Mouse (Mus musculus) ES-E14 (cell line): Measurements from ENCODE around the gene Mylk4.

Experiments
- CHD2 ChIP-seq: IDR thresholded peaks from 2 replicates; pipeline ENCODE4 v1.6.1; 2014; ENCODE audit warnings: mild to moderate bottlenecking, low read depth, low read length, inconsistent platforms
- HCFC1 ChIP-seq: IDR thresholded peaks from 2 replicates; pipeline ENCODE4 v1.6.1; 2012; ENCODE audit warnings: low read length, inconsistent platforms, borderline replicate concordance; ENCODE audit not compliant: insufficient read depth
- MAFK ChIP-seq: IDR thresholded peaks from 2 replicates; pipeline ENCODE4 v1.6.1; 2014; ENCODE audit warnings: mild to moderate bottlenecking, low read depth, low read length, inconsistent platforms; ENCODE audit not compliant: insufficient read depth
- ZNF384 ChIP-seq: IDR thresholded peaks from 2 replicates; pipeline ENCODE4 v1.6.1; 2012; ENCODE audit warnings: low read depth, low read length, inconsistent platforms

- TF ChIP-seq HCFC1, result no peak
- TF ChIP-seq ZNF384, result no peak
- TF ChIP-seq CHD2, result no peak
- no peak for TF ChIP-seq MAFK
Measured at GRCm38 (mm10) chr13:32797085-32797484, 13.3 kb upstream of the Mylk4 start.
